Mouse (Mus musculus) midbrain, embryonic 16.5 days (tissue): ENCODE data around the gene Ahdc1. TPM values are rescaled to one million over a fixed set of nuclear protein-coding genes. Genes with fewer than 3 reads are reported as not detected.

Source experiments
- ATAC-seq: fragments of 200-750 bp; cut with Nextera tagmentation; 2 replicates; pipeline ENCODE4 v1.8.0; 2017; ENCODE audit warnings: moderate TSS enrichment
- H3K27ac ChIP-seq: fragments of 300-500 bp; sonication (generic); 2 replicates; pipeline ENCODE4 v1.5.1; 2014; ENCODE audit warnings: mild to moderate bottlenecking, low read length, mixed read lengths
- H3K27me3 ChIP-seq: fragments of 300-500 bp; sonication (generic); 2 replicates; pipeline ENCODE4 v1.6.1; 2014; ENCODE audit warnings: low read depth, low read length, mixed read lengths; ENCODE audit not compliant: control insufficient read depth, insufficient read depth
- H3K36me3 ChIP-seq: fragments of 300-500 bp; sonication (generic); 2 replicates; pipeline ENCODE4 v1.6.1; 2014; ENCODE audit warnings: mild to moderate bottlenecking, low read length, moderate library complexity, mixed read lengths; ENCODE audit not compliant: control insufficient read depth, insufficient read depth
- H3K4me1 ChIP-seq: fragments of 300-500 bp; sonication (generic); 2 replicates; pipeline ENCODE4 v1.6.1; 2014; ENCODE audit warnings: mild to moderate bottlenecking, low read length, mixed read lengths; ENCODE audit not compliant: control insufficient read depth, insufficient read depth
- H3K4me2 ChIP-seq: fragments of 300-500 bp; sonication (generic); 2 replicates; pipeline ENCODE4 v1.6.1; 2014; ENCODE audit warnings: mild to moderate bottlenecking, low read length, mixed read lengths
- H3K4me3 ChIP-seq: fragments of 300-500 bp; sonication (generic); 2 replicates; pipeline ENCODE4 v1.5.1; 2014; ENCODE audit warnings: low read depth, mild to moderate bottlenecking, low read length, moderate library complexity, mixed read lengths
- H3K9ac ChIP-seq: fragments of 300-500 bp; sonication (generic); 2 replicates; pipeline ENCODE4 v1.6.1; 2014; ENCODE audit warnings: low read depth, low read length, mixed read lengths
- H3K9me3 ChIP-seq: fragments of 300-500 bp; sonication (generic); replicated peaks from 2 replicates; pipeline ENCODE4 v1.6.1; 2014; ENCODE audit warnings: mild to moderate bottlenecking, low read length, mixed read lengths; ENCODE audit not compliant: control insufficient read depth, poor library complexity, severe bottlenecking
- WGBS: fragments of 180-500 bp; shearing (Covaris S2); extraction: QIAGEN DNeasy Blood & Tissue Kit; methylation state at CpG from one replicate; pipeline ENCODE4 v1.1.7; 2014; 5-methylcytosine and 5-hydroxymethylcytosine counted together
- polyA plus RNA-seq: library from polyadenylated mRNA; unstranded; fragments of >200 nt; fragmentation: Nextera tagmentation; extraction: Ambion mirVana; gene quantifications from 2 replicates; pipeline ENCODE4 v1.2.1, GENCODE M21; 2015

Gene Ahdc1
- polyA plus RNA-seq, 1 experiment from 2014 or later: 11.2 TPM

DNA sequence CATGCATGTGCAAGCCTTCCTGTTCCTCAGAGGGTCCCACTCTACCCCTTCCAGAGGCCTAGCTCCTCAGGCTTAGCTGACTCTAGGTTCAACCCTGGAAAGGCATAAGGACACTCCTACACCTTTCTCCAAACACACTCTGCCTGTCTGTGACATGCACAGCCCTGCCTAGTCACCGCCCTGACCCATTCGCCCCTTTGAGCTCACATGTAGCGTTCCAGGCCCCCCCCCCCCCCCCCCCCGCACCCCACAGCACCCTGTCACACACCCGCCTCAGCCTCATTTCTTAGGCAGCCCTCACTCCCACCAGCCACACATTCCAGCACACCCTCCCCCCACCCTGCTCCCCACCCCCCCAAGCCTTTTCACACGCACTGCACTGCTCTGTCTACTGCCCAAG is 9.7 kb downstream of the Ahdc1 start:
- peaks cover 93% of the 10 kb centered on the region for H3K4me1 ChIP-seq
- no peaks in the 10 kb centered on the region for H3K9me3 ChIP-seq
- peak overlapping the region; percentile 51; the same call in 1 of the 2 replicates for H3K4me2 ChIP-seq
- H3K9ac ChIP-seq: peak overlapping the region; percentile 60; the same call in 1 of the 2 replicates
- WGBS: 20% methylated on average over 4 of the region's 6 CpGs
- ATAC-seq: no peak
- no peaks in the 10 kb centered on the region for H3K36me3 ChIP-seq
- H3K4me3 ChIP-seq: no peak overlapping the region
- H3K27me3 ChIP-seq: no peaks in the 10 kb centered on the region
- peak overlapping the region; percentile 47 for H3K27ac ChIP-seq

DNA sequence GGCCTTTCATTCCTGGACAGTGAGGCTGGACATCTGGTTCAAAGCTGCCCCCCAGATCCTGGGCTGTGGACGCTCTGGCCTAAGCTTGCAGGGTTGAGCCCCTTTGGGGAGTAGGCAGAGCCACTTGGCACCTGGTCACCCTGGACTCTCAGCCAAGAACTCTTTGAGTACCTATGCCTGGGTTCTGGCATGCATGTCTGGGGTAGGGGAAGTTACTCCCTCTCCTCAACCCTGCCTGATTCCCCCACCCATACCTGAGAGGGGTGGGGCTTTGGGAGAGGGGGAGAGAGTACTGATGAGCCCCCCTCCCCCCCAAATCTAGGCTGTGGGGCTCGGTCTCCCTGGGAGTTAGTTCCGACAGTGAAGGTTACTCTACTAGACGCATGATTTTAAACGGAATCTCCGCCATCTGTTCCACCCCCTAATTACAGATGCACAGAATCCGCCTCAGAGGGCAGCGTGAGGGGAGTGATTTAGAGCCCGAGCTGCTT is 10.2 kb downstream of the Ahdc1 start:
- ATAC-seq: no peak
- no peaks in the 10 kb centered on the region for H3K36me3 ChIP-seq
- no peak overlapping the region for H3K4me3 ChIP-seq
- H3K9me3 ChIP-seq: no peaks in the 10 kb centered on the region
- 10% methylated on average over 9 of the region's 9 CpGs for WGBS
- no peaks in the 10 kb centered on the region for H3K27me3 ChIP-seq
- peak overlapping the region; percentile 62 for H3K27ac ChIP-seq
- peaks cover 92% of the 10 kb centered on the region for H3K4me1 ChIP-seq
- H3K9ac ChIP-seq: peak overlapping the region; percentile 60
- peak overlapping the region; percentile 51 for H3K4me2 ChIP-seq

DNA sequence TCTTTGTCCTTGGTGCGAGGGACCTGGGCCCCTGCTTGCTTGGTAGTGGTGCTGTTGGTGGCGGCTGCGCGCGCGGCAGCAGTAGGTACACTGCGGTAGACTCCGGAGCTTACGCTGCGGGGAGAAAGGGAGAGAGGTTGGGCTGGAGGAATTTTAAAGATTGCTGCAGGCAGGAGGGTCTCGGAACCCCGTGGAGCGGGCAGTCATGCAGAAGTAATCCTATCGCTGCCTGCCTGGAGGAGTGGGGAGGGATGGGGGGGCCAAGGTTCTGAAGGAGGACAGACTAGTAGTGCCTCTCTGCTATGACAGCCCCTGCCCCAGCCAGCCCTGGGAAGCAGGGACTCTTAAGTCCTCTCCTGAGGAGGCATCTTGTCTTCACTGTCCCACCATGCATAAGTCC is 11.2 kb downstream of the Ahdc1 start:
- H3K4me2 ChIP-seq: peak overlapping the region; percentile 51
- no peaks in the 10 kb centered on the region for H3K9me3 ChIP-seq
- 3% methylated on average over 14 of the region's 14 CpGs for WGBS
- H3K9ac ChIP-seq: peak overlapping the region; percentile 60
- peak overlapping the region; percentile 72 for H3K27ac ChIP-seq
- peaks cover 92% of the 10 kb centered on the region for H3K4me1 ChIP-seq
- H3K4me3 ChIP-seq: peak overlapping the region; percentile 17
- no peak for ATAC-seq
- peaks cover under 1% of the 10 kb centered on the region; the same call in 1 of the 2 replicates for H3K36me3 ChIP-seq
- H3K27me3 ChIP-seq: no peaks in the 10 kb centered on the region

DNA sequence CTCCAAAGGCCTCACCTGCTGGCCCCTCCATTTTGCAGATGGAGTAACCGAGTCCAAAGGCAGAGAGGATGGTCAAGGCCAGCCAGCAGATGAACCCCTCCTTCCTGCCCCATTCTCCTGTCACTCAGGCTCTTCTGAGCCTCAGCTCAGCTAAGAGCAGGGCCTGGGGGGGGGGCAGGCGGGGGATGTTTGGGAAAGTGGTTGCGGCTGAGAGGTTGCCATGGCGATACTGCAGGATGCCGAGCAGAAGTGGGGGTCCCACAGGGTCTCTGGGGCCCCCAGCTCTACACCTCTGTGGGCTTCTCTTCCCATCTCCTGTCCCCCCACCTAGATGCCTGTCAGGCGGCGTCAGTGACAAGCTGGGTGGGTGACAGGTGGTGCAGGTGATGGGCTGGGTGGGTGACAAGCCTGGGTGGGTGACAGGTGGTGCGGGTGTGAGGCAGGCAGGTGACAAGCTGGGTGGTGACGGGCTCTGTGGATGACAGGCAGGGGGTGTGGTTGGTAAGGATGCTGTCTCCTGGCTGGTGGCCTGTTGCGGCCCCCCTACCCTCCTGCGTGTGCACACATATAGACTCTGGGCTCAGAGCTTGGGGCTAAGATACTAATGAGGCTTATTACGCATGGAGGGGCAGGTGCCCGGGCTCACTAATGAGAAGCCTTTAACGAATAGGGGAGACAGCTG is 12.0 kb downstream of the Ahdc1 start:
- peak overlapping the region; percentile 51 for H3K4me2 ChIP-seq
- peak overlapping the region; percentile 60 for H3K9ac ChIP-seq
- WGBS: 15% methylated on average over 14 of the region's 14 CpGs
- peaks cover 88% of the 10 kb centered on the region for H3K4me1 ChIP-seq
- H3K27me3 ChIP-seq: no peaks in the 10 kb centered on the region
- peak overlapping the region; percentile 72 for H3K27ac ChIP-seq
- H3K36me3 ChIP-seq: peaks cover 3% of the 10 kb centered on the region; the same call in 1 of the 2 replicates
- H3K9me3 ChIP-seq: no peaks in the 10 kb centered on the region
- ATAC-seq: peak; percentile 44
- no peak overlapping the region; the same call in 1 of the 2 replicates for H3K4me3 ChIP-seq

DNA sequence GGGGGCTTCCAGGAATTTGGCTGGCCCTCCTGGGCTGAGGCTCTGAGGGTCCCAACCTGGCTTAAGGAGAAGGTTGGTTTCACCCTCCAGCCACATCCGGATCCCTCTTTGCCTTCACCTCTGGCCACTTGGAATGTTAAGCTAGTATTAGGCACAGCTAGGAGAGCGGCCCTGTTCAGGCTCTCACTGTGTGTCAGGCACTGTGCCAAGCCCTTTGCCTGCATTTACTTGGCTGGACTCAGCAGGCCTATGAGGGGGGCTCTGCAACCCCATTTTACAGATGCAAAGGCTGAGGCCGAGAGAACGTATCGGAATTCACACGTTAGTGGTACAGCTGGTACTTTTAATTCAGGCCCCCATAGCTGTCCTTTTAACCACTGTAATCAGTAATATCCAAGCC is 12.6 kb downstream of the Ahdc1 start:
- Histone ChIP-seq H3K27me3 (no peaks in the 10 kb centered on the region), H3K27ac (peak overlapping the region; percentile 72), H3K36me3 (peaks cover 3% of the 10 kb centered on the region; the same call in 1 of the 2 replicates), H3K4me2 (peak overlapping the region; percentile 51; the same call in 1 of the 2 replicates), H3K4me3 (no peak overlapping the region), H3K9ac (no peak overlapping the region), H3K9me3 (no peaks in the 10 kb centered on the region), H3K4me1 (peaks cover 83% of the 10 kb centered on the region)
- WGBS: 72% methylated on average over 6 of the region's 6 CpGs
- ATAC-seq: no peak

DNA sequence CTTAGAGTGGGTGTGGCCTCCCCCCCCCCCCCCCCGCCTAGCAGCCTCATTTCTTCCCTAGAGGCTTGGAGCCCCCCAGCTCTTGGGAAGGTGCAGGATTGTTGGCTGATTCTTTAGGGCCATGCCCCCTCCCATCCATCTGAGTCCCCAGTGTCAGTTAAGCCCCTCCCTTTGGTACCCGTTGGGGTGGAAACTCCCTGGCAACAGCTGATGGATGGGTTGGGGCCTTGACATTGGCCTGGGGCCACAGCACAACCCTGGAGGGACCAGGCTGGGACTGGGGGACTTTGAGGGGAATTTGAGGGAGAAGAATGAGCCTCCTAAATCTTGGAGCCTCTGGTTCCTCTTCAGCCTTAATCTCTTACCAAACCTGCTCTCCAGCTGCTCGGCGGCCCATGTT is 13.3 kb downstream of the Ahdc1 start:
- ATAC-seq: no peak
- H3K4me3 ChIP-seq: no peak overlapping the region
- no peaks in the 10 kb centered on the region for H3K27me3 ChIP-seq
- no peaks in the 10 kb centered on the region for H3K9me3 ChIP-seq
- H3K4me1 ChIP-seq: peaks cover 78% of the 10 kb centered on the region
- peak overlapping the region; percentile 47; the same call in 1 of the 2 replicates for H3K27ac ChIP-seq
- H3K36me3 ChIP-seq: peaks cover 3% of the 10 kb centered on the region; the same call in 1 of the 2 replicates
- H3K9ac ChIP-seq: peak overlapping the region; percentile 33
- WGBS: 10% methylated on average over 3 of the region's 4 CpGs
- H3K4me2 ChIP-seq: no peak overlapping the region

DNA sequence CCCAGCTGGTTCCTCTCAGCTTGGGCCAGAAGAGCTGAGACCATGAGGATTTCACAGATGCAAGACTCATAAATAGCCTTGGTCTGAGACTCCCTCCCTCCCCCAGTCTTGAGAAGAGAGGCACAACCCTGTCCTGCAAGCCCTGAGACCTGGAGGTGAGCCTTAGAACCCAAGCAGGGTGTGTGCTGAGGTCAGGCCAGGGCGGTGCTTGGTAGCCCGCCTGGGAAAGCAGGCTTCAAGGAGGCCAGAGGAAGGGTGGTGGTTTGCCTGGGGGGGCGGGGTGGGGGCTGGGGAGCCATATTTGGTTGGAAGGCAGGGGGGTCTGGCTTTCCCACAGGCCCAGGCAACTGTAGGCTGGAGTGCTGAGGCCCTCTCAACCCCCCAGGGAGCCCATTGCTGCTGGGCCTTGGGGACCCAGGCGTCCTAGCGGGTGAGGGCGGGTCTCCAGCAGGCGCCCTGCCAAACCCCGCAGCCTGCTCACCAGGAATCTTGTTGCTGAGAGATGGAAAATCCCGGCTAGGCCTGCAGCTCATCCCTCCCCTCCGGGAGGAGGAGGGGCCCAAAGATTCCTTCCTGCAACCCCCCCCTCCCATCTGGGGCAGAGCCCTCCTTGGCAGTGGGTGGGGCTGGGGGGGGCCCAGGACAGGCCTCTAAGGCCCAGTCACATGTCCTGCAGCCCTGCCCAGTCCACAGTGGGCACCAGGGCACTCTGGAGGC is 14.1 kb downstream of the Ahdc1 start:
- peaks cover 3% of the 10 kb centered on the region; the same call in 1 of the 2 replicates for H3K36me3 ChIP-seq
- H3K27ac ChIP-seq: peak overlapping the region; percentile 47; the same call in 1 of the 2 replicates
- 11% methylated on average over 10 of the region's 10 CpGs for WGBS
- no peaks in the 10 kb centered on the region for H3K27me3 ChIP-seq
- H3K4me1 ChIP-seq: peaks cover 72% of the 10 kb centered on the region
- H3K4me2 ChIP-seq: no peak overlapping the region
- H3K4me3 ChIP-seq: no peak overlapping the region
- ATAC-seq: no peak
- H3K9ac ChIP-seq: peak overlapping the region; percentile 33
- H3K9me3 ChIP-seq: no peaks in the 10 kb centered on the region

DNA sequence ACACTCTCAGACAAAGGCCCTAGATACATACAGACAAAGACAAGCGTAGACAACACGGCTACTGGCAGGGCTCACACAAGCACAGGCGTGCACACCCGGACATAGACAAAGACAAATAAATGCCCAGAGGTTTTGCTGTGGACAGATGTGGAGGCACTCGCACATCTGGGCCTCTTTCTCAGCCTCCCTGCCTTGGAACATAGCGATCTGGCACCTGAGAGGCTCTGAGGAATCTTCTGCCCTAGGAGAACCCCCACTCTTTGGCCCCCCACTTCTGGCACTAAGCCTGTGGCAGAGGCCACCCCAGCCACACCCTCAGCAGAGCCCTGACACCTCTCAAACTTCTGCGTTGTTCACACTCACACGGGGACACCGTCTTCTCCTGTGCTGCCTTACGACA is 15.2 kb downstream of the Ahdc1 start:
- H3K4me3 ChIP-seq: no peak overlapping the region
- peaks cover 3% of the 10 kb centered on the region; the same call in 1 of the 2 replicates for H3K36me3 ChIP-seq
- 72% methylated on average over 10 of the region's 10 CpGs for WGBS
- no peaks in the 10 kb centered on the region for H3K27me3 ChIP-seq
- H3K9me3 ChIP-seq: no peaks in the 10 kb centered on the region
- no peak for ATAC-seq
- H3K9ac ChIP-seq: no peak overlapping the region
- H3K4me2 ChIP-seq: no peak overlapping the region
- H3K27ac ChIP-seq: no peak overlapping the region; the same call in 1 of the 2 replicates
- peaks cover 60% of the 10 kb centered on the region for H3K4me1 ChIP-seq
